Mouse (Mus musculus) heart, postnatal 0 days (tissue): ENCODE data around the gene Epha4. TPM values are rescaled to one million over a fixed set of nuclear protein-coding genes. Genes with fewer than 3 reads are reported as not detected.

ENCODE experiments used
- ATAC-seq: fragments of 200-750 bp; cut with Nextera tagmentation; 2 replicates; pipeline ENCODE4 v1.8.0; 2017; ENCODE audit warnings: low read depth, moderate number of reproducible peaks, moderate library complexity; ENCODE audit not compliant: insufficient read depth
- DNase-seq: peaks from one replicate; pipeline ENCODE4 v3.0.0-alpha.2; 2016; ENCODE audit warnings: low spot score
- H3K27ac ChIP-seq: fragments of 300-500 bp; sonication (generic); 2 replicates; pipeline ENCODE4 v1.5.1; 2014; ENCODE audit warnings: low read depth, mild to moderate bottlenecking
- H3K27me3 ChIP-seq: fragments of 300-500 bp; sonication (generic); 2 replicates; pipeline ENCODE4 v1.6.1; 2014; ENCODE audit warnings: low read length, mixed read lengths; ENCODE audit not compliant: control insufficient read depth, insufficient read depth
- H3K36me3 ChIP-seq: fragments of 300-500 bp; sonication (generic); replicated peaks from 2 replicates; pipeline ENCODE4 v1.6.1; 2014; ENCODE audit warnings: low read length, mixed read lengths; ENCODE audit not compliant: control insufficient read depth, insufficient read depth
- H3K4me1 ChIP-seq: fragments of 300-500 bp; sonication (generic); 2 replicates; pipeline ENCODE4 v1.6.1; 2014; ENCODE audit warnings: antibody characterized with exemption; ENCODE audit not compliant: control insufficient read depth, insufficient read depth
- H3K4me2 ChIP-seq: fragments of 300-500 bp; sonication (generic); 2 replicates; pipeline ENCODE4 v1.6.1; 2014; ENCODE audit warnings: low read depth, mild to moderate bottlenecking, low read length, moderate library complexity
- H3K4me3 ChIP-seq: fragments of 300-500 bp; sonication (generic); 2 replicates; pipeline ENCODE4 v1.5.1; 2014; ENCODE audit warnings: low read depth, low read length
- H3K9ac ChIP-seq: fragments of 300-500 bp; sonication (generic); replicated peaks from 2 replicates; pipeline ENCODE4 v1.6.1; 2014; ENCODE audit warnings: low read depth, low read length, mixed read lengths
- H3K9me3 ChIP-seq: fragments of 300-500 bp; sonication (generic); replicated peaks from 2 replicates; pipeline ENCODE4 v1.6.1; 2016; ENCODE audit warnings: low read length; ENCODE audit not compliant: control insufficient read depth
- CTCF ChIP-seq: IDR thresholded peaks from 2 replicates; pipeline ENCODE4 v1.5.1; 2016; ENCODE audit warnings: antibody characterized with exemption, control low read depth, low read depth
- EP300 ChIP-seq: IDR thresholded peaks from 2 replicates; pipeline ENCODE4 v1.6.1; 2016; ENCODE audit warnings: antibody characterized with exemption, low read depth
- WGBS: fragments of 180-500 bp; shearing (Covaris S2); extraction: QIAGEN DNeasy Blood & Tissue Kit; methylation state at CpG from one replicate; pipeline ENCODE4 v1.1.7; 2014; 5-methylcytosine and 5-hydroxymethylcytosine counted together
- polyA plus RNA-seq: library from polyadenylated mRNA; unstranded; fragments of >200 nt; fragmentation: Nextera tagmentation; extraction: Ambion mirVana; gene quantifications from 2 replicates; pipeline ENCODE4 v1.2.1, GENCODE M21; 2015
- total RNA-seq: library from RNA; depleted of rRNA; stranded (reverse); fragments of >200 nt; gene quantifications from 2 replicates; pipeline ENCODE4 v1.2.3, GENCODE M21; 2014; ENCODE audit warnings: low replicate concordance

Epha4 gene
- total and polyA plus RNA-seq, 2 experiments from 2014 or later: 8.5 to 20.3 TPM

- H3K4me2 ChIP-seq: no peak overlapping the region
- H3K27ac ChIP-seq: no peak overlapping the region
- H3K4me1 ChIP-seq: no peaks in the 10 kb centered on the region
- no peaks in the 10 kb centered on the region for H3K36me3 ChIP-seq
- no peaks in the 10 kb centered on the region for H3K27me3 ChIP-seq
- no peak for TF ChIP-seq CTCF
- TF ChIP-seq EP300: no peak
- H3K9me3 ChIP-seq: no peaks in the 10 kb centered on the region
- no peak overlapping the region for H3K4me3 ChIP-seq
- ATAC-seq: no peak
- no peak overlapping the region for H3K9ac ChIP-seq
- DNase-seq: no peak
- 85% methylated on average over 12 of the region's 12 CpGs for WGBS
Measured at GRCm38 (mm10) chr1:77539945-77540344, 25.1 kb upstream of the Epha4 start.

GRCm38 (mm10) chr1:77538559-77538958 lies 23.7 kb upstream of the Epha4 start:
- H3K4me2 ChIP-seq: no peak overlapping the region
- no peaks in the 10 kb centered on the region for H3K4me1 ChIP-seq
- no peak overlapping the region for H3K4me3 ChIP-seq
- H3K36me3 ChIP-seq: no peaks in the 10 kb centered on the region
- DNase-seq (no peak), ATAC-seq (no peak)
- TF ChIP-seq CTCF: no peak
- no peaks in the 10 kb centered on the region for H3K9me3 ChIP-seq
- H3K9ac ChIP-seq: no peak overlapping the region
- 46% methylated on average over 2 of the region's 2 CpGs for WGBS
- H3K27ac ChIP-seq: no peak overlapping the region
- no peaks in the 10 kb centered on the region for H3K27me3 ChIP-seq

- TF ChIP-seq EP300: no peak
- no peak for TF ChIP-seq CTCF
- no peak overlapping the region for H3K27ac ChIP-seq
- DNase-seq: peak; percentile 6
Measured at GRCm38 (mm10) chr1:77535905-77536304, 21.0 kb upstream of the Epha4 start.

DNA sequence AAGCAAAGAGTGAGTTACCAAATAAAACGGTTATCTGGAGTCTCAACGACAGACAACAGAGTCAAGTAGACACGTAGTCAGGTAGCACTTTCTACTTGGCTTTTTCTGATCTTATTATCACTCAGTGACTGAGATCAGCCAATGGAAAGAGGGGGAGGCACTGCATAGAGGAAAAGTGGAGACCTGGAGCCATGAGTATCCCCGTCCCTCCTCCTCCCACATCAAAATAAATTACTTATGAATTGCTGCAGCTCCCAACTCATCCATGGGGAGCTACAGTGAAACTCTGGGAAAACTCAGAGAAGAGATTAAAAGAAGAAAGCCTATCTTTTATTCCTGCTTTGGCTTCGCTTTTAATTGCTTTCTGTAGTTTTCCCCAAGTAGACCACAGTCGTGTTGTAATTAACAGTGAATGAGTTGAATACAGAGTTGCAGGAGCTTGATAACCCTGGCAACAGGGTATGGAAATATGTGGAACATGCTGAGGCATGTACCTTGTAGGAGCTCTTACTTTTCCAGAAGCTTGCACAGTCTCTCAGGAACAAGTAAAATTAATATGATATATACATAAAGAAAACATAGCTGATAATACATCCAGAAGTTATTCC lies 17.8 kb upstream of the Epha4 start:
- Histone ChIP-seq H3K9me3 (no peaks in the 10 kb centered on the region), H3K27me3 (no peaks in the 10 kb centered on the region), H3K4me1 (no peaks in the 10 kb centered on the region), H3K36me3 (no peaks in the 10 kb centered on the region), H3K9ac (no peak overlapping the region), H3K4me3 (no peak overlapping the region), H3K27ac (no peak overlapping the region), H3K4me2 (no peak overlapping the region)
- DNase-seq (no peak), ATAC-seq (no peak)
- 40% methylated on average over 6 of the region's 6 CpGs for WGBS
- TF ChIP-seq CTCF: no peak
- TF ChIP-seq EP300: no peak

More at GRCm38 (mm10) chr1:77535905-77536304, 21.0 kb upstream of the Epha4 start:
- ATAC-seq: no peak
- Histone ChIP-seq H3K4me1 (no peaks in the 10 kb centered on the region), H3K9me3 (no peaks in the 10 kb centered on the region), H3K27me3 (no peaks in the 10 kb centered on the region), H3K4me3 (no peak overlapping the region), H3K9ac (no peak overlapping the region), H3K4me2 (no peak overlapping the region), H3K36me3 (no peaks in the 10 kb centered on the region)
- 55% methylated on average over 5 of the region's 5 CpGs for WGBS

DNA sequence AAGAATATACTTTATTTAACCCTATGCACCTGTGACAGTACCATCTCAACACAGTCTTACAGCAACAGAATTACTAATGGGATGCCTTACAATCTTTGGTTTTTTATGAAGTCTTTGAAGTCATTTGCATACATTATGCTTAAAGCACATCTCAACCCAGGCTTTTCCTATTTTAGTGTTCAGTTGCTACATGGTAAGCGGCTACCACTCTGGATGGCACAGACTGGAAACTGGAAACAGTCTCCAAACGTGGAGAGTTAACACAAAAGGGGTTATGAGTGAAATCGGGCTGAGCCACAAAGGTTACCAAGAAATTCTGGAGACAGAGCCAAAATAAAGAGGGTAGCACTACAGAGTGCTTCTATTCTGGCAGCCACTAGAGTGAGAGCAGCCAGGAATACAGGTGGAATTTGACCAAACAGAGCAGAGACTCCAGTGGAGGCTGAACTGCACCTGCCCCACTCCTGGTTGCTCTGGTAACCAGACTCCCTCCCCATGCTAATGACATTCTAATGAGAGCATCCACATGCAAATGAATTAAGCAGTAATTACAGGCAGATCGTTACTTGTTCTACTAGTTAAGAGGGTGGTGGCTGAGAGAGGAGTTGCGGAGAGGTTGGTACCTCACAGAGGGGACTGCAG lies 17.2 kb upstream of the Epha4 start:
- no peaks in the 10 kb centered on the region for H3K27me3 ChIP-seq
- TF ChIP-seq EP300 (no peak), CTCF (no peak)
- no peak overlapping the region for H3K9ac ChIP-seq
- 56% methylated on average over 5 of the region's 5 CpGs for WGBS
- no peak for ATAC-seq
- H3K4me2 ChIP-seq: no peak overlapping the region
- no peaks in the 10 kb centered on the region for H3K9me3 ChIP-seq
- no peak overlapping the region for H3K27ac ChIP-seq
- H3K4me3 ChIP-seq: no peak overlapping the region
- no peaks in the 10 kb centered on the region for H3K36me3 ChIP-seq
- no peak for DNase-seq
- no peaks in the 10 kb centered on the region for H3K4me1 ChIP-seq

GRCm38 (mm10) chr1:77525082-77525481 lies 10.2 kb upstream of the Epha4 start:
- Histone ChIP-seq H3K4me2 (no peak overlapping the region), H3K4me1 (no peaks in the 10 kb centered on the region), H3K9me3 (no peaks in the 10 kb centered on the region), H3K36me3 (no peaks in the 10 kb centered on the region), H3K4me3 (no peak overlapping the region), H3K27me3 (no peaks in the 10 kb centered on the region), H3K9ac (no peak overlapping the region), H3K27ac (no peak overlapping the region)
- DNase-seq (no peak), ATAC-seq (no peak)
- WGBS: 45% methylated on average over 8 of the region's 8 CpGs
- no peak for TF ChIP-seq CTCF
- TF ChIP-seq EP300: no peak
